Mouse (Mus musculus) CH12.LX (cell line): ENCODE measurements around the gene Cyb561.

Source experiments
- CTCF ChIP-seq, 2 experiments: IDR thresholded peaks in 1 of 2; conservative IDR thresholded peaks in 1 of 2; 2 replicates each; pipeline ENCODE4 v1.5.1; 2011 to 2012; ENCODE audit warnings: low read depth in 2 of 2, low read length in 2 of 2, improper control_type of control experiment in 1 of 2, inconsistent platforms in 1 of 2, mild to moderate bottlenecking in 1 of 2, moderate library complexity in 1 of 2
- ELF1 ChIP-seq: IDR thresholded peaks from 2 replicates; pipeline ENCODE4 v1.6.1; 2014; ENCODE audit warnings: low read depth, mild to moderate bottlenecking, inconsistent platforms, low read length, improper control_type of control experiment
- EP300 ChIP-seq: IDR thresholded peaks from 2 replicates; pipeline ENCODE4 v1.6.1; 2011; ENCODE audit warnings: low read length, improper control_type of control experiment
- POLR2A ChIP-seq: IDR thresholded peaks from 2 replicates; pipeline ENCODE4 v1.6.1; 2011; ENCODE audit warnings: low read depth, mild to moderate bottlenecking, improper control_type of control experiment, low read length
- POLR2AphosphoS2 ChIP-seq: IDR thresholded peaks from 2 replicates; pipeline ENCODE4 v1.6.1; 2011; ENCODE audit warnings: low read depth, low read length, improper control_type of control experiment

GRCm38 (mm10) chr11:105885558-105885957 lies 67.6 kb downstream of the Cyb561 start:
- no peak for TF ChIP-seq EP300
- no peak for TF ChIP-seq CTCF (conservative IDR thresholded peaks at IDR 0.05 in 1 of 2, IDR thresholded peaks at IDR 0.05 in 1 of 2; ENCODE audit: low read depth in 2 of 2, low read length in 2 of 2)
- no peak for TF ChIP-seq POLR2A
- no peak for TF ChIP-seq POLR2AphosphoS2
- TF ChIP-seq ELF1, result no peak
